Mouse (Mus musculus) hindbrain, embryonic 13.5 days (tissue): ENCODE measurements around the gene Anapc2. TPM values are rescaled to one million over a fixed set of nuclear protein-coding genes. Genes with fewer than 3 reads are reported as not detected.

Experiments
- ATAC-seq: fragments of 200-750 bp; cut with Nextera tagmentation; 2 replicates; pipeline ENCODE4 v1.8.0; 2017; ENCODE audit warnings: moderate TSS enrichment; ENCODE audit not compliant: low FRiP score
- H3K27ac ChIP-seq: fragments of 300-500 bp; sonication (generic); 2 replicates; pipeline ENCODE4 v1.5.1; 2015; ENCODE audit warnings: inconsistent platforms, mild to moderate bottlenecking, moderate library complexity
- H3K27me3 ChIP-seq: fragments of 300-500 bp; sonication (generic); 2 replicates; pipeline ENCODE4 v1.6.1; 2015; ENCODE audit warnings: mild to moderate bottlenecking, inconsistent platforms
- H3K36me3 ChIP-seq: fragments of 300-500 bp; sonication (generic); 2 replicates; pipeline ENCODE4 v1.6.1; 2015; ENCODE audit warnings: mild to moderate bottlenecking, inconsistent platforms
- H3K4me1 ChIP-seq: fragments of 300-500 bp; sonication (generic); replicated peaks from 2 replicates; pipeline ENCODE4 v1.6.1; 2015; ENCODE audit warnings: inconsistent platforms
- H3K4me2 ChIP-seq: fragments of 300-500 bp; sonication (generic); 2 replicates; pipeline ENCODE4 v1.6.1; 2015; ENCODE audit warnings: inconsistent platforms, mild to moderate bottlenecking, moderate library complexity
- H3K4me3 ChIP-seq: fragments of 300-500 bp; sonication (generic); 2 replicates; pipeline ENCODE4 v1.5.1; 2015; ENCODE audit warnings: mild to moderate bottlenecking, inconsistent platforms
- H3K9ac ChIP-seq: fragments of 300-500 bp; sonication (generic); 2 replicates; pipeline ENCODE4 v1.6.1; 2015; ENCODE audit warnings: mild to moderate bottlenecking, inconsistent platforms
- H3K9me3 ChIP-seq: fragments of 300-500 bp; sonication (generic); 2 replicates; pipeline ENCODE4 v1.6.1; 2016; ENCODE audit warnings: inconsistent platforms
- WGBS: fragments of 180-500 bp; shearing (Covaris S2); methylation state at CpG from one replicate; pipeline ENCODE4 v1.1.7; 2015; 5-methylcytosine and 5-hydroxymethylcytosine counted together
- polyA plus RNA-seq: library from polyadenylated mRNA; unstranded; fragments of >200 nt; fragmentation: Nextera tagmentation; extraction: Ambion mirVana; gene quantifications from 2 replicates; pipeline ENCODE4 v1.2.1, GENCODE M21; 2015

The Anapc2 gene
- polyA plus RNA-seq, 1 experiment from 2014 or later, result 143 TPM

DNA sequence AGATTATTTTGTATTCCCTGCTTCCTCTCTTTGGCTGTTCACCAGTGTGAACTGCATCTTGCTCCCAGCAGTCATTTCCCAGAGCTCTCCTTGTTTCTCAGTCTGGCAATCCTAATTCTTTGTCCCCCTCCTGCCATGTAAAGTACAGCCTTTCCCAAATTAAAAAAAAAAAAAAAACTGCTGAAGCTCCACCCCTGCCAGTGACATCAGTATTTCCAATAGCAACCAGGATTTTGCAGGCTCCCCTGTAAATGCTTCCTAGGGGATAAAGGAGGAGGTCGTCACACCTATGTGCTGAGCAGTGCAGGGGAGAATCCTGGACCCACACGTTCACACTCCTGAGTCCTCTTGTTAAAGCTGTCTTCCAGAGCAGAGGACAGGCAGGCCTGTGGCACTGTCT, 47.8 kb downstream of the Anapc2 start:
- Histone ChIP-seq H3K27me3 (peaks cover 81% of the 10 kb centered on the region), H3K4me2 (no peak overlapping the region), H3K27ac (no peak overlapping the region), H3K9ac (no peak overlapping the region), H3K9me3 (no peaks in the 10 kb centered on the region), H3K4me1 (peaks cover 26% of the 10 kb centered on the region), H3K36me3 (0 out of 2 replicates have a peak, but pooled peaks cover under 1% of the 10 kb centered on the region), H3K4me3 (no peak overlapping the region)
- 49% methylated on average over 2 of the region's 2 CpGs for WGBS
- ATAC-seq, result no peak

DNA sequence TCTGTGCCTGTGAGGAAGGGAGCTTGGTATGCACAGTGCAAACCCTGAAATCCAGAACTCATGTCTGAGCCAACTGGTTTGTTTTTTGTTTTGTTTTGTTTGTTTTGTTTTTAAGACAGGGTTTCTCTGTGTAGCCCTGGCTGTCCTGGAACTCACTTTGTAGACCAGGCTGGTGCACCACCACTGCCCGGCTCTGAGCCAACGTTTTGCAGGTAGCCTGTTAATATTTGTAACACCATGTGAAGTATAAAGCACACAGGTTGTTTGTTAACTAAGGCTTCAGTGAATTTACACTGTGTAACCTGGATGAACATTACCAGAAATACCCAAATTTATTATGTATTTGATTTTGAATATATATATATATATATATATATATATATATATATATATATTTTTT, 53.8 kb downstream of the Anapc2 start:
- H3K27ac ChIP-seq, result no peak overlapping the region
- ATAC-seq, result no peak
- H3K27me3 ChIP-seq, result peaks cover 23% of the 10 kb centered on the region
- H3K36me3 ChIP-seq, result no peaks in the 10 kb centered on the region
- H3K4me3 ChIP-seq, result no peak overlapping the region
- 81% methylated on average over 2 of the region's 2 CpGs for WGBS
- no peak overlapping the region for H3K4me2 ChIP-seq
- H3K9me3 ChIP-seq, result no peaks in the 10 kb centered on the region
- no peaks in the 10 kb centered on the region for H3K4me1 ChIP-seq
- no peak overlapping the region for H3K9ac ChIP-seq

DNA sequence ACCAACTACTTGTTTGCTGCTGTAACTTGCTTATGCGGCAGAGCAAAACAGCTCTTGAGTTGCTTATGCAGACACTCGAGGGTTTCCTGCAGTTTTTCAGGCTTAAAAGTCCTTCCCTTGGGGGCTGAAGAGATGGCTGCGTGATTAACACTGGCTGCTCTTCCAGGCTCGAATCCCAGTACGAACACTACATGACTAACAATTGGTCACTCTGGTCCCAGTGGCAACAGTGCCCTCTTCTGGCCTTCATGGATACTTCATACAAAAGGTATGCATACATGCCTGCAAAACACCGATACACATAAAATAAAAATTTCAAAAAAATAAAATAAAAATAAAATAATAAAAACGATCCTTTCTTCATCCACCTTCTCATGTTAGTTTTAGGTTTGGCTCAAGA, 56.2 kb downstream of the Anapc2 start:
- WGBS, result 34% methylated on average over 7 of the region's 7 CpGs

DNA sequence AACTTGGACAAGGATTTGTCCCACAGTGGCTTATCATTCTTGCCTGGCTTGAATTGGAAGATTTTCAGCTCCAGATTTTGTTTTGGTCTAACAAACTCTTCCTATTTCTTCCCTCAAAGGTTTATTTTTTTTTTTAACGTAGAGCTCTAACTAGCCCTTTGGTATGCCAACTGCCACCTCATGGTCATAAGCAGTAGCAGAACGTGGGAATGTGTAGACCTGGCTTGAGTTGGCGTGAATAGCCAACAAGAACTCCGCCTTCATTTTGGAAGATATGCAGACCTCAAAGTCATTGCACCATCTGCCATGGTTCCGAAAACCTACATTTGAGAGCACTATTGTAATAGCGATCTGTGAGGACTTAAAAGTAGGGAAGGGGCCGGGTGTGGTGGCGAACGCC, 59.2 kb downstream of the Anapc2 start:
- Histone ChIP-seq H3K9me3 (no peaks in the 10 kb centered on the region), H3K27me3 (no peaks in the 10 kb centered on the region), H3K4me3 (peak overlapping the region; percentile 91), H3K36me3 (peaks cover 27% of the 10 kb centered on the region), H3K9ac (peak overlapping the region; percentile 93), H3K27ac (no peak overlapping the region), H3K4me1 (peaks cover 33% of the 10 kb centered on the region), H3K4me2 (peak overlapping the region; percentile 73)
- no peak for ATAC-seq
- 69% methylated on average over 9 of the region's 9 CpGs for WGBS

More for the DNA sequence above, 56.2 kb downstream of the Anapc2 start:
- no peaks in the 10 kb centered on the region for H3K36me3 ChIP-seq
- H3K4me2 ChIP-seq, result no peak overlapping the region
- ATAC-seq, result no peak
- H3K9me3 ChIP-seq, result no peaks in the 10 kb centered on the region
- no peak overlapping the region for H3K9ac ChIP-seq
- no peak overlapping the region for H3K27ac ChIP-seq
- H3K27me3 ChIP-seq, result 0 out of 2 replicates have a peak, but pooled peaks cover 8% of the 10 kb centered on the region
- H3K4me1 ChIP-seq, result peaks cover 13% of the 10 kb centered on the region
- no peak overlapping the region for H3K4me3 ChIP-seq

DNA sequence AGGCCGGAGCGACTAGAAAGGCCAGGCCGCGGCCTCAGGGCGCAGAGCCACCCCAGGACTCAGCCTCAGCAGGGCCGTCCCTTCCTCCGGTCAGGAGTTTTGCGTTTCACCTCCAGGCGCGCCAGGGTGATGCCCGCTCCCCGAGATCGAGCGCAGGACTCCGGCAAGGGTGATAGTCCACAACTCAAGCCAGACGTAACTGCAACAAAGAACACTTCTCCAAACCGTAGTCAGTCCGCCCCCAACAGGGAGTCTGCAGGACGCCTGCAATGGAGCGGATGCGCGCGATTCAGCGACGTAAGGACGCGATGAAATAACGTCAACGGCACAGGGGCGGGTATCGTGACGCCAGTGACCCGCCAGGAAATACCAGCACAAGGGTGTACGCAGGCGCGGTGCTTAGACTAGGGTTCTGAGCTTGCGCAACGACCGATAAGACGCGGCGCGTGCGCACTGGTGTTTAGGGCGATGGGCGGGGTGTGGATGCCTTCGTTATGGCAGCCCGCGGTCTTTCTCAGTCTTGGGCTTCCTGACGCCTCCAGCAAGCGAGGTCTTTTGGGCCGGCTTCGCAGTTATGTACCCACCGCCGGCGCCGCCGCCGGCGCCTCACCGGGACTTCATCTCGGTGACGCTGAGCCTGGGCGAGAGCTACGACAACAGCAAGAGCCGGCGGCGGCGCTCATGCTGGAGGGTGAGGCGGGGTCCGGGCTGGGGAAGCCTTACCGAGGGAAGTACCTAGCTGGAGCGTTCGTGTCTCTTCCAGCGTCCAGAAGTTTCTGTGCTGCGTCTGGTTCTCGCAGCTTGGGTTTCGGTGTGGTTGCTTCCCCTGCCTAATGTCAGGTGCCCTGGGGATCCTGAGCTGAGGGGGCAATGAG, 60.2 kb downstream of the Anapc2 start, which contains the start of gene Man1b1:
Gene Man1b1, plus strand, starts transcription at position 53 of the 875 bp plus-strand sequence.
- no peaks in the 10 kb centered on the region for H3K27me3 ChIP-seq
- H3K27ac ChIP-seq, result peak within 1 kb of the TSS; percentile 93
- peak within 1 kb of the TSS; percentile 91 for H3K4me3 ChIP-seq
- H3K36me3 ChIP-seq, result peaks cover 37% of the 10 kb centered on the region
- peak within 1 kb of the TSS; percentile 93 for H3K9ac ChIP-seq
- no peaks in the 10 kb centered on the region for H3K9me3 ChIP-seq
- ATAC-seq, result peak; percentile 98
- peaks cover 33% of the 10 kb centered on the region for H3K4me1 ChIP-seq
- H3K4me2 ChIP-seq, result peak within 1 kb of the TSS; percentile 97
- under 1% methylated on average over 76 of the region's 78 CpGs for WGBS

DNA sequence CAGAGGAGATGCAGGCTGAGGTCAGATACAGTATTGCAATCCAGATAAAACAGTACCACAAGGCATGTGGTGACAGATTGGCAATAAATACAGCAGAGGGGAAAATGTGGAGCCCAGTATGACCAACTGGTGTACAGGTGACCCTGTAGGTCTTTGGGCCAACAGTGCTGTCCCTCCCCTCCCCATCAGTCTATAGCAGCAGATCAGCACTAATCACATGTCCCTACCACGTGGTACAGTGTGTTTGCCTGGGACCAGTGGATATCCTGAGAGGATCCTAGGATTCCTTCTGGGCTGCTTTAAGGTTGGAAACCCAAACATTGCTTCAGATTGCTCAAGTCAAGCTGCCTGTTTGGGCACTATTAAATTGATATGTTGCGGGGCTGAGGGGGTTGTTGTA, 61.3 kb downstream of the Anapc2 start:
- Histone ChIP-seq H3K4me2 (peak overlapping the region; percentile 97), H3K4me3 (peak overlapping the region; percentile 91), H3K36me3 (peaks cover 48% of the 10 kb centered on the region), H3K27ac (no peak overlapping the region), H3K27me3 (no peaks in the 10 kb centered on the region), H3K4me1 (peaks cover 33% of the 10 kb centered on the region), H3K9me3 (no peaks in the 10 kb centered on the region), H3K9ac (peak overlapping the region; percentile 88)
- 88% methylated on average over 2 of the region's 2 CpGs for WGBS
- no peak for ATAC-seq

Other genes starting within 250 kb of the Anapc2 start
- gene Nsmf, start 218.1 kb upstream of the Anapc2 start, polyA plus RNA-seq, result 130 and 136 TPM in 2 replicates
- gene Entpd8, start 192.2 kb upstream of the Anapc2 start, polyA plus RNA-seq, result not detected in 2 replicates
- gene Noxa1, start 177.3 kb upstream of the Anapc2 start, polyA plus RNA-seq, result not detected in 2 replicates
- gene Nrarp, start 91.7 kb upstream of the Anapc2 start, polyA plus RNA-seq, result 21.4 and 24.6 TPM in 2 replicates
- 1.6 and 1.9 TPM in 2 replicates for gene Tor4a, start 75.6 kb upstream of the Anapc2 start, polyA plus RNA-seq
- 98.3 and 104 TPM in 2 replicates for gene Nelfb, start 61.0 kb upstream of the Anapc2 start, polyA plus RNA-seq
- gene Stpg3, start 57.8 kb upstream of the Anapc2 start, polyA plus RNA-seq, result not detected in 2 replicates
- gene Fam166a, start 53.7 kb upstream of the Anapc2 start, polyA plus RNA-seq, result 0.40 and 1.3 TPM in 2 replicates
- 349 and 363 TPM in 2 replicates for gene Tubb4b, start 47.8 kb upstream of the Anapc2 start, polyA plus RNA-seq
- not detected in 2 replicates for gene Slc34a3, start 38.1 kb upstream of the Anapc2 start, polyA plus RNA-seq
- not detected in 2 replicates for gene Rnf224, start 35.7 kb upstream of the Anapc2 start, polyA plus RNA-seq
- 90.3 and 92.4 TPM in 2 replicates for gene Rnf208, start 30.2 kb upstream of the Anapc2 start, polyA plus RNA-seq
- 0.26 TPM in 1 of 2 replicates, not detected in the other for gene Cysrt1, start 30.0 kb upstream of the Anapc2 start, polyA plus RNA-seq
- 5.1 and 6.2 TPM in 2 replicates for gene AL732309.1, start 25.6 kb upstream of the Anapc2 start, polyA plus RNA-seq
- 18.6 and 20.9 TPM in 2 replicates for gene Tmem203, start 17.0 kb upstream of the Anapc2 start, polyA plus RNA-seq
- 16.2 and 17.6 TPM in 2 replicates for gene Tprn, start 9.9 kb upstream of the Anapc2 start, polyA plus RNA-seq
- gene Ssna1, start within 50 bp of the Anapc2 start, polyA plus RNA-seq, result 189 and 199 TPM in 2 replicates
- not detected in 2 replicates for gene Tmem210, start 15.7 kb downstream of the Anapc2 start, polyA plus RNA-seq
- gene Lrrc26, start 17.4 kb downstream of the Anapc2 start, polyA plus RNA-seq, result 0.22 TPM in 1 of 2 replicates, not detected in the other
- 22.5 and 24.5 TPM in 2 replicates for gene Grin1, start 46.7 kb downstream of the Anapc2 start, polyA plus RNA-seq
- gene Man1b1, start 59.9 kb downstream of the Anapc2 start, polyA plus RNA-seq, result 50.0 and 59.8 TPM in 2 replicates
- 22.8 and 23.0 TPM in 2 replicates for gene Dpp7, start 83.9 kb downstream of the Anapc2 start, polyA plus RNA-seq
- 5.2 and 6.2 TPM in 2 replicates for gene Uap1l1, start 93.2 kb downstream of the Anapc2 start, polyA plus RNA-seq
- 9.6 and 16.5 TPM in 2 replicates for gene Sapcd2, start 99.8 kb downstream of the Anapc2 start, polyA plus RNA-seq
- 2.6 and 3.6 TPM in 2 replicates for gene Entpd2, start 123.4 kb downstream of the Anapc2 start, polyA plus RNA-seq
- 411 and 423 TPM in 2 replicates for gene Npdc1, start 126.9 kb downstream of the Anapc2 start, polyA plus RNA-seq
- gene Fut7, start 150.8 kb downstream of the Anapc2 start, polyA plus RNA-seq, result 0.19 TPM in 1 of 2 replicates, not detected in the other
- gene Abca2, start 156.2 kb downstream of the Anapc2 start, polyA plus RNA-seq, result 10.0 and 11.6 TPM in 2 replicates
- 3.4 and 3.7 TPM in 2 replicates for gene Clic3, start 184.4 kb downstream of the Anapc2 start, polyA plus RNA-seq
- 91.6 and 98.8 TPM in 2 replicates for gene Paxx, start 188.6 kb downstream of the Anapc2 start, polyA plus RNA-seq
- 50.3 and 50.5 TPM in 2 replicates for gene Ptgds, start 197.6 kb downstream of the Anapc2 start, polyA plus RNA-seq
- not detected in 2 replicates for gene Lcn12, start 221.4 kb downstream of the Anapc2 start, polyA plus RNA-seq
- 119 and 125 TPM in 2 replicates for gene Fbxw5, start 228.3 kb downstream of the Anapc2 start, polyA plus RNA-seq
- 5.4 and 5.5 TPM in 2 replicates for gene C8g, start 229.2 kb downstream of the Anapc2 start, polyA plus RNA-seq